Mouse (Mus musculus) cerebellum, adult 11 months (tissue): Measurements from ENCODE around the gene Dock6.
"Not testable (repeated sequence)": the region's sequence is repeated elsewhere in the genome, so short reads cannot be mapped to it uniquely, and the experiment has no call there.

ENCODE experiments used
- DNase-seq: peaks from one replicate; pipeline ENCODE4 v3.0.0; 2022

Gene Dock6

DNA sequence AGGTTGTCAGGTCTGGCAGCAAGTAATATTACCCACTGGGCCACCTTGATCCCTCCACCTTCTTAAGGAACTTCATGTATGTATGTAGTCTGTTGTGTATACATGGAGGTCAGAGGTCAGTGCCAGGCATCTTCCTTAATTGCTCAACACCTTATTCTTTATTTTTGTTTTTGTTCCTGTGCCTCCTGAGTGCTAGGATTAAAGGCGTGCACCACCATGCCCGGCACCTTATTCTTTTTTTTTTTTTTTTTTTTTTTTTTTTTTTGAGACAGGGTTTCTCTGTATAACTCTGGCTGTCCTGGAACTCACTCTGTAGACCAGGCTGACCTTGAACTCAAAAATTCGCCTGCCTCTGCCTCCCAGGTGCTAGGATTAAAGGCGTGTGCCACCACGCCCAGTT, 79.0 kb downstream of the Dock6 start:
- not testable (repeated sequence) for DNase-seq

DNA sequence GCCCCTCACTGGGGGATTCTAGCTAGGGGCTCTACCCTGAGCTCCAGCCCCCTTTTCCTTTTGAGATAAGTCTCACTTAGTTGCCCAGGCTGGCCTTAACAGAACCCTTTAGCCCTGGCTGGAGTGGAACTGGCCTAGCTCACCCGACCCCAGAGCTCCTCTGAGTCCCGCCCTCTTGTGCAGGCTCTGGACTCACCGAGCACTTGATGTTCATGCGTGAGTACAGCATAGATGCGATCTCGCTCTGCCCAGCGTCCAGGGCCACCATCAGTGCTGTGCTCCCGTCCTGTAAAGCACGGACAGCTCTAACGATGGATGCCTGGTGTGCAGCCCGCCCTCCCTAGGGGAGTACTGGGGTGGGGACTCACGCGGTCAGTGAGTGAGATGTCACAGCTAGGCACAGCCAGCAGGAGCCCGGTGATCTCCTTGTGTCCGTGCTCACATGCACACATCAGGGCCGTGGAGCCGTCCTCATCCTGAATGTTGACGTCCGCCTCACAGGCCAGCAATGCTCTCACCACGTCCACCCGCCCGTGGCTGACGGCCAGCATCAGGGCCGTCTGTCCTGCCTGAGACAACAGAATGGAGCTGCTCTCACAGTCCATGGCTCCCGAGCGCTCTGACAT, 82.8 kb downstream of the Dock6 start:
- DNase-seq, result no peak

DNA sequence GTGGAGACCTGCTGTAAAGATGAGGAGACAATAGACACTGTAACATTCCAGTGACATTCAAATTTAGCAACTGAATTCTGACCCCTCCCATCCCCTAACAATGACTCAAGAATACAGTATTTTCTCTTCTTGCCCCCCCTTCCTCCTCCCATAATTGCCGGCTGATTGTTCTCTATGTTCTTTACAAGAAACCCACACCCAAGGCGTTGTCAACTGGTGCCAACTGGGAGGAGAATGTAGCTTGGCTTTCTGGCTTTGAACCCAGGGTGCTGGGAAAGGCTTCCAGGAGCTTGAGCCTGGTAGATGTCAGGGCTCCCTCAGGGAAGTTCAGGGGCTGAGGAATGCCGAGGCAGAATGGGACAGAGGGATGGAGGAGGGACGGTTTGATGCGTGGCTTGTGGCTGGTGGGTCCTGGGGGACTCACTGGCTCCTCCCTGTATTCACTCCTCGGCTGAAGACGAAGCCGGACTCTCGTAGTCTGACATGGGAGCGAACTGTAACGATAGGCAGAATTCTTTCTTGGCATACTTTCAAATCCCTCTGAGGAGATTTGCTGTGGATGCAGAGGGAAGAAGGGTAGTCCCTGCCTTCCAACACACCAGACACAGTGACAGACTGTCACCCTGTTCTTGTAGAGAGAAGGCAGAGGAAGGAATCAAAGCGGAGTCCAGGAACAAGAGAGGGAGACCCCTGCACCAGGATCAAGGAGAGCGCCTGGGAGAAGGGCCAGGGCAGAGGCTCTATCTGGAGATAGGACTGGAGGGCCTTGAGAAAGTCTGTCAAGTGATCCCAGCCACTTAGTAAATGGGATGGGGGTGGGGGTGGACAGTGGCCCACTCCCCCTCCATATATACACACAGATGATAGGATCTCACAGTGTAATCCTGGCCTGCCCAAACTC, 83.7 kb downstream of the Dock6 start:
- DNase-seq, result peak; percentile 63

DNA sequence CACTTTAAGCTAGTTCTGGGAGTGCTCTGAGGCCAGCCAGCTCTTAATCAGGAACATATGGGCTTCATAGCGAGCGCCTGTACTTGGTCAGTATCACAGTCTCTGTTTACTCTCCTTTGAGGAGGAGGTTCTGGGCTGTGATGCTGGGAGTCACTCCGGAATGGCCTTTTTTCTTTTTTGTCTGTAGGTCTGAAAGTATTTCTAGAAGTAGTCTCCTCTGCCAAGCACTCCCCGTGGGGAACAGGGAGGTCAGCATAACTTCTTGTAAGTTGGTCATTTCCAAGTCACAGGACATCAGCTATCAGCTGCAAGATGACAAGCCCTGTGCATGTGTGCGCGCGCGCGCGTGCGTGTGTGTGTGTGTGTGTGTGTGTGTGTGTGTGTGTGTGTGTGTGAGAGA, 84.5 kb downstream of the Dock6 start:
- DNase-seq, result peak; percentile 72

DNA sequence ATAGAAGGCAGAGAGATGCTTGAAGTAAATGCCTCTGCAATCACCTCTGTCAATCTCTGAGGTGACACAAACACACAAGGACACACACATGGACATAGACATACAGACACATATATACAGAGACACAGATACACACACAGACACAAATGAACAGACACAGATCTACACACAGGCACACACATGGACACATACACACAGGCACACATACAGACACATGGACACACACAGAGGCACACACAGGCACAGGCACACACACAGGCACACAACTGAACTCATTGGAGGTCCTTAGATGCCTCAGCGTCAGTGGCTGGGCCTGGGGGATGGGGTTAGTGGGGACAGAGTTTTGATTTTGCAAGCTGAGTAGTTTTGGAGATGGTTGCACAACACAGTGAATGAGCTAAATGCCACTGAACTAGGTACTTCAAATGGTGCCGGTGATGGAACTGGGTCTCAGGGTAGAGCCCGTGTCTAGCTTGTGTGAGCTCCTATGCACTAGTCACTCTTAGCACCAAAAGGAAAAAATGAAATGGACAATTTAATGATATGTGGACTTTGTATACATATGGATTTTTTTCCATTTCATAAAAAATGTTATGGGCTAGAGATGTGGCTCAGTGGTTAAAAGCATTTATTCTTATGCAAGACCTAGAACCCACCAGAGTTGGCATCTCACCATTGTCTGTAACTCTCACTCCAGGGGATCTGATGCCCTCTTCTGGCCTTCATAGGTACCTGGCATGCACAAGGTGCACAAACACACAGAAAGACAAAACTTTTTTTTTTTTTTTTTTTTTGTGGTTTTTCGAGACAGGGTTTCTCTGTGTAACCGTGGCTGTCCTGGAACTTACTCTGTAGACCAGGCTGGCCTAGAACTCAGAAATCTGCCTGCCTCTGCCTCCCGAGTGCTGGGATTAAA, 88.1 kb downstream of the Dock6 start:
- no peak for DNase-seq

DNA sequence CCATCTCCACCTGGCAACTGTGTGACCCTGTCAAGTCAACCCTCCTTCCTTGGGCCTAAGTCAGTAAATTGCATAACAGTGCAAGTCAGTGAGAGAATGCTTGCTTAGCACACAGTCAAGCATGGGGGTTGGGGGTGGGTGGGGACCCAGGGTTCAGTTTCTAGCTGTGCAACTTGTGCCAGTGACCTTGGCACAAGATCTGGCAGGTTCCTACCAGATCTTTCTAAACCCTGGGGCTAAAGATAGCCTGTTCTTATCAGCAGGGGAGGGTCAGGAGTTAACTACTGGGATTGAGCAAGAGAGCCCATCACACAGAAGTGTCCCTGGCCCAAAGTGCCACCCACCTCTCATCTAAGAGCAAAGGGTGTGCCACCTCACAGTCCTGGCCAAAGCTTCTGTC, 90.3 kb downstream of the Dock6 start:
- DNase-seq, result no peak

DNA sequence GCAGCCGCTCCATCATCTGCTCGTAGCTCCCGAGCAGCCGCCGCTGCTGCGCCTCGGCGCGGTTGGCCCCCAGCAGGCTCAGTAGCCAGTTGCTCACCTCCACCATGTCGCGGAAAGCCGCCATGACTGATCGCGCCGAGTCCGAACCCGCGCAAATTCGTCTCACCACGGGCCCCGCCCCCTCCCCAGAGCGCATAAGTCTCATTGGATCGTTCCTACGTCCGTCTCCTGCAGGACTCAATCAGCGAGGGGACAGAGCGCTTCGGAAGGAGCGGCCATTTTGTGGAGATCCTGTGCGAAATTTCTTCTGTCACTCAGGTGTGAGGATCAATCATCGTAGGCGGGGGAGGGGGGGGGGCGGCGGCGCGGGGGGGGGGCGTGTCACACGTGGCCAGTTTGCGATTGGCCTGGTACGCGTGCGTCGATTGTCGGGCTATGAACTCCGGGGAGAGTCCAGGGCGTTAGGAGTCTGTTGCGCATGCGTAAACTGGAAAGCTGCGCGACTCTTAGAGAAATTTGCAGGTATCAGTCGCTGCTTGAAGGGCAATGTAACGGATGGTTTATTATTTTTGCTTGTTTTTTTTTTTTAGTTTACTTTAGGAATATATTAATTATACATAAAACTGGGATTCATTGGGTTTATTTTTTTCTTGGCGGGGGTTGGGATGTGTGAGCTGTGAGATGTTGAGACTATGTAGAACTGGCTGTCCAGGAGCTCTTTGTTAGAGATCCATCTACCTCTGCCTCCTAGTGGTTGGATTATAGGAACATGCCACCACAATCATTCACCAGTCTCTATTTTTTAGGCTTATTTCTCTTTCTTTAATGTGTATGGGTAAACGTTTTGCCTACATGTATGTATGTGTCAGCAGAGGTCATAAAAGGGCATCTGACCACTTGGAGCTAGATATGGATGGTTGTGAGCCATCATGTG, 92.0 kb downstream of the Dock6 start, which contains the start of gene Spc24:
Gene Spc24 (minus strand): TSS at position 149 of the 934 bp plus-strand sequence.
- DNase-seq, result peak; percentile 95

DNA sequence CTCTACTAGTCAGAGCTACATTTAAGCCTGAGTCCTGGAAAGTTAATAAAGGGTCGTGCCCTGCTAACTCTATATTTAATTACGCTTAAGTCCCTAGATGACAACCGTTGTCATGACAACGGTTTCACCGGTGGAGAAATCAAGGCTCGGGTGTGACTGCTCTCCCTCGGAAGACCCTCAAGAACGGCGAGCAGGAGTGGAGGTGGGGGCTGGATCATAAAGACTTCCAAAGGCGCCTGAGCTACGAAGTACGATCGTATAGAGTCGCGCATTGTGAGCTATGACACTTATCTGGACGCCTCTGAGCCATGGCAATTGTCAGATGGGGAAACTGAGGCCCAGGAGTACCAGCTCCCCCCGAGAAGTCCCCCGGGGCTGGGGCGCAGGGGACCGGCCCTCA, 92.7 kb downstream of the Dock6 start:
- DNase-seq, result no peak

DNA sequence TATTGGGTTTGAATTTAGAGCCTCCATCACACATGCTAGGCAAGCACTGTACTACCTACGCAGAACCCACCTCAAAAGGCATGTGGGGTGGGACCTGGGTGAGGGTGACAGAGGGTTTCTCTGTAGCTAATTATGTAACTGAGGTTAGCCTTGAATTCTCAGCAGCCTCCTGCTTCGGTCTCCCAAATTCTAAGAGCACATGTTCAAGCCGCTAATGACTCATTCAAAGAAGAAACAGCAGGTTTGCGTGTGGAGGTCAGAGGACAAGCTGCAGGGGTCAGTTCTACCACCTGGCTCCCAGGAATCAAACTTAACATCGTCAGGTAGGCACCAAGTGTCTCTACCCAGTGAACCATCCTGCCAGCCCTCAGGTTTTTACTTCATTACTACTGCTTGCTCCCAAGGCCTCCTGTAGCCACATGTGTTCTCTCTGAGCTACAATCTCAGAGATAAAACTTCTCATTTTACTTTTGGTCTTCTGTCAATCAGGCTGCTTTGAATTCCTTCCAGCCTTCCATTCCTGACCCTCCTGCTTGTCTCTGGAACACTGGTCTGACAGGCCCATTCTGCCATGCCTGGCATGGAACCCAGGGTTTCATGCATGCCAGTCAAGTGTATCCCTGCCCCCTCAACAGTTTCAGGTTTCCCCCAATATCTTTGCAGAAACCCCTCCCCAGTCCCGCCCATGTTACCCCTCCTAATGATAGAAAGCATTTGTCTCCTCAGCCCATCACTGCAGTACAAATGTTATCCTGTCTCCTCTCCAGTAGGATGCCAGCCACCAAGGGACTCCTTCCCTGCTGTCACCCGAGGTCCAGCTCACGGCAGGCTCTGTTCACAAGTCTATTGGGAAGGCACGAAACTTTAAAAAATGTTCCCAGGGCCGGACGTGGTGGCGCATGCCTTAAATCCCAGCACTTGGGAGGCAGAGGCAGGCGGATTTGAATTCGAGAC, 93.6 kb downstream of the Dock6 start:
- no peak for DNase-seq

DNA sequence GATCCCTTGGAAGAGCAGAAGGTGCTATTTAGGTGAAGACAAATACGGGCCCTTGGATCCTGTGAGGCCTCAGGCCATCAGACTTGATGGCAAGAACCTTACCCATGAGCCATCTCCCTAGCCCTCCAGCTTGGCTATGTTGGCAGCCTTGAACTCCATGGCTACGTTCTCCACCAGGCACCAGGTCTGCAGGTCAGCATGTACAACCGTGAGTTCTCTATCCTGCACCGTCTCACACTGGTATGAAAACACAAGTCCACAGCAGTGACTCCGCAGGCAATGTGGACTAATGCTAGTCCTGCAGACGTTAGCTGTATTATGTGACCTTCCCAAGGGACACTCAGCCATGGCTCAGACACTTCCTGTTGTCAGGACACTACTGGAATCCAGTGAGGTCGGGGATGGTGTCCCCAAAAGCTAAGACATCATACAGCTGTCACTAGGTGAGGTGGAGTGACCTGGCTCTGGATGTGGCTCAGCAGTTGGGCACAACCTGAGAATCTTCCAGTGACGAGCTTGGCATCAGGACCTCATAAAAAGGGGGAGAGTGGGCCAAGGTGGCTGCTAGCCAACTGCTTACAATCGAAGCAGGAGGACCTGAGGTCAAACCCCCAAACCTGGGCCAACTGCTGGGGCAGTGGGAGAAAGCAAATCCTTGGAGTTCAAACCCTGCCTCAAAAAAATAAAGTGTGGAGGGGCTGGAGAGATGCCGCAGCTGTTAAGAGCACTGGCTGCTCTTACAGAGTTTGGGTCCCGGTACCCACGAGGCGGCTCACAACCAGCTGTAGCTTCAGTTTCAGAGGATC, 97.7 kb downstream of the Dock6 start:
- no peak for DNase-seq

DNA sequence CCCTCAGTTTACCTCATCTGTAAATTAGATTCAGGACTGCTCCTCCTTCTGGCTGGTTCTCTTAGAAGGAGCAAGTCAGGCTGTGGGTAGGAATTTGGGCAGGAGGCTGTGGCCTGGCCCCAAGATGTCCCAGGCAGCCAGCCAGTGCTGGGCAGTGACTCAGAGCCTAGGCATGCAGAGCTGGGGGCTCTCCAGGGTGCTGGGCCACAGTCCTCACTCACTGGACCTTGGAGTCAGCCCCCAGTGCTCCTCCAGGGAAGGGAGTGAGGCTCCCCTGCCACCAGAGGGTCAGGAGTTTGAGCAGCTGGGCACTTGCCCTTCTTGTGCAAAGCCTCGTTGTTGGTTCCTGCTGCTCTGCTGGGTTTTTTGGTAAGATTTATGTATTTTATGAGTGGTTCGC, 98.4 kb downstream of the Dock6 start:
- DNase-seq, result peak; percentile 80

DNA sequence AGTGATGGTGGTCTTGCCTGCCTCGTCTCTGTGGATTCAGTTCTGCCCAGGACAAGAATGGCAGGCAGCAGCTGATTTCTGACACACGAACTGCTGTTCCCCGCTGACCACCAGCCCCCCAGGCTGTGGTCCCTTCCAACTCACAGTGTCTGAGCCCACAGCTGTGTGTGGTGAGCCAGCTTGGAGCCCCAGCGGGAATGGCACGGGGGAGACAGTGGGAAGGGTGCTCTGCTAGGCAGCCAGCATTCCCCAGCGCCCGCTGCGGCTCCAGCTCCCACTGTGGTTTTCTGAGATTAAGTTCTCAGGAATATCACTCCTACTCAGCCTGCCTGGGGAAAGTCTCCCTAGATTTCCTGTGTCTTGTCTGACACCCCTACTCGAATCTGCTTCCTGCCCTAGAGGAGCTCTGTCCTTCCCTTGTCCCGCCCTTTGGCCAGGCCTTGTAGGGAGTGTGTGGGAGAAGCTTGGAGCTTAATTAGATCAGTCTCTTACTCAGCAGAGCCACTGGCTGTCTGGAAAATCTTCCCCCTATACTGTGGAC, 100.1 kb downstream of the Dock6 start:
- DNase-seq, result no peak

DNA sequence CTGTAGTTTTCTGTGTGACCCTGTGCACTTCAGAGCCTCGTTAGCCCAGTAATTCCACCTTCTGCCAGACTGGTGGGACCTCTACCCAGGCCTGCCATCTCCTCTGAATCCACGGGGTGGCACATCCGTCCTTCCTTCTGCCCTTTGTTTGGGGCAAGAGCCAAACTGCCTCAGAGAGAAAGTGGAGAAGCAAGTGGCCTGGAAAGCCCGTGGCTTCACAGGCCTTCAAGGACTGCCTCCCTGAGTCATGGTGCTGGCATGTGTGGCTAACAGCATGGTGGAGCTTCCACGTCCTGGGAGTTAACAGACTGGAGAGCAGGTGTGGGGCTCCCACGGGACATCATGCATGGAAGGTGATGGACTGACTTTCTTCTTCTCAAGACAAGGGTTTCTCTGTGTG, 101.1 kb downstream of the Dock6 start:
- DNase-seq, result no peak

DNA sequence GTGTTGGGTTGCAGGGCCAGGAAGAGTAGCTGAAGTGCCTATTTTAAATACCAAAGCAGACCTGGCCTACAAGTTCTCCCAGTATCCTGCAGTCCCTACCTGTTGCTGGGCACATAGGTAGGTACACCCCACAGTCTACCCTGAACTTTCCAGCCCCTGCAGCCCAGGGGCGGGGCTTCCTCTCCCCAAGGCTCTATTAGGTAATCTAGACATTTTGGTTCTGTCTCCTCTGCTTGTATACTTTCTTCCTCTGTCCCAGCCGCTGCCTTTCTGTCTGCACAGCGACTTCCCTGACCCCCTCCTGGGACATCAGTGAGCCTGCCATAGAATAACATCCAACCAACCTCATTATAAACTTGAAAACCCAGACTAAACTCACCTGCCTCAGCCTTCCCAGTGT, 102.1 kb downstream of the Dock6 start:
- DNase-seq, result no peak
